ENCODE assay signal across 9 mouse cellular contexts in the genomic region with DNA sequence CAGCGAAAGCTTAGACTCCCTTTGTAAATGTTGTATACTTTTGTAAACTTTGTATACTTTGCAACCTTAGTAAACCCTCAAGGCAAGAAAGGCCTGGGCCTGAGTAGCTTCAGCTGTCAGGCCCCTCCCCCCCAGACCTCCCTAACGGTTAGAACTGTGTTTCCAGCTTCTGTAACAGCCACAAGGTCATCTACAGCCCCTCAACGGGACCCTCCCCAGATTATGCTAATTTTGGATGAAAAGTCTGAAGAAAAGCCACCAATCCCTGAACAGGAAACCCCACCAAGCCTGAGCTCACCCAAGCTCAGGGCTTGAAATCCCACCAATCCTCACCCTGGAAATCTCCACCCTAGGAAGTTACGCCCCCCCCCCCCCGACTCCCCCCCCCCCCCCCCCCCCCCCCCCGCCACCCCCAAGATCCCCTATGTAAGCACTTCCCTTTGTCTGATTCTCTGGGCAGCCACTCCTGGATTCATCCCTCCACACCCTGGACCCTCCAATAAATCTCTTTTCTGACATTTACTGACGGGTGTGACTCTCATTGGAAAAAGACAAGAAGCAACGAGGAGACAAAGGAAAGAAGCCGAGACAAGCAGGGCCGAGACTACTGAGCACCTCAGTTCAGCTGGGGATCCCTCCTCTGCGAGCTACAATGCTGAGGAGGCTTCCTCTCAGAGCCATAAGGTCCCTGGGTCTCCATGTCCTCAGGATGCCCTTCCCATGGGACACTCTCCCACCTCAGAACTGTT. TPM values are rescaled to one million over a fixed set of nuclear protein-coding genes. Genes with fewer than 3 reads are reported as not detected.
DNase-seq lines count a peak whose midpoint lies in the region; ATAC-seq and TF ChIP-seq lines count a peak whose summit lies in the region.
"Had no signal": no experiment of that assay in that cellular context is flagged by ENCODE, and none has a peak within 500 bp of the region (broad histone marks: within the 10 kb centered on the region; RNA-seq: fewer than 3 reads in every experiment).

No protein-coding gene starts in this region.

- H3K4me1 ChIP-seq in heart, embryonic 13.5 days, result peaks cover 8% of the 10 kb centered on the region
- no peaks in the 10 kb centered on the region for H3K4me1 ChIP-seq in hindbrain, embryonic 11.5 days (replicated peaks; ENCODE audit: control insufficient read depth, insufficient read depth, low read length)
- H3K4me1 ChIP-seq in midbrain, embryonic 12.5 days, result peaks cover 13% of the 10 kb centered on the region
- no peaks in the 10 kb centered on the region for H3K4me1 ChIP-seq in lung, postnatal 0 days (ENCODE audit: insufficient read depth, low read depth, low read length)

- H3K27ac ChIP-seq in heart, embryonic 13.5 days (replicated peaks), result no peak overlapping the region
- H3K27ac ChIP-seq in hindbrain, embryonic 11.5 days (ENCODE audit: low read depth, low read length), result peak overlapping the region; percentile 73
- peak overlapping the region; percentile 15 for H3K27ac ChIP-seq in midbrain, embryonic 12.5 days (replicated peaks)
- no peak overlapping the region for H3K27ac ChIP-seq in lung, postnatal 0 days (ENCODE audit: low read length)
- H3K27ac ChIP-seq: macrophage had no signal

- no peak overlapping the region for H3K9ac ChIP-seq in heart, embryonic 13.5 days
- no peak overlapping the region for H3K9ac ChIP-seq in hindbrain, embryonic 11.5 days (ENCODE audit: low read depth, low read length)
- H3K9ac ChIP-seq in midbrain, embryonic 12.5 days (replicated peaks), result 0 out of 2 replicates have a peak overlapping the region, but pooled peaks have one; percentile 37
- no peak overlapping the region for H3K9ac ChIP-seq in lung, postnatal 0 days (replicated peaks; ENCODE audit: low read depth)

- H3K4me3 ChIP-seq in heart, embryonic 13.5 days, result no peak overlapping the region
- no peak overlapping the region for H3K4me3 ChIP-seq in hindbrain, embryonic 11.5 days (ENCODE audit: low read depth, low read length)
- no peak overlapping the region for H3K4me3 ChIP-seq in midbrain, embryonic 12.5 days
- H3K4me3 ChIP-seq in lung, postnatal 0 days (ENCODE audit: low read depth, low read length), result no peak overlapping the region

- no peak for TF ChIP-seq EP300 in lung, postnatal 0 days (IDR thresholded peaks at IDR 0.05)

- H3K36me3 ChIP-seq in heart, embryonic 13.5 days, result no peaks in the 10 kb centered on the region
- no peaks in the 10 kb centered on the region for H3K36me3 ChIP-seq in hindbrain, embryonic 11.5 days (ENCODE audit: control insufficient read depth, insufficient read depth, low read length)
- H3K36me3 ChIP-seq in midbrain, embryonic 12.5 days, result no peaks in the 10 kb centered on the region
- H3K36me3 ChIP-seq in lung, postnatal 0 days (ENCODE audit: insufficient read depth, low read length), result no peaks in the 10 kb centered on the region

- WGBS in heart, embryonic 13.5 days, result 17% methylated on average over 8 of the region's 11 CpGs
- 22% methylated on average over 8 of the region's 11 CpGs for WGBS in hindbrain, embryonic 11.5 days
- WGBS in midbrain, embryonic 12.5 days, result 16% methylated on average over 8 of the region's 11 CpGs
- WGBS in lung, postnatal 0 days, result 17% methylated on average over 8 of the region's 11 CpGs

- intact Hi-C loops in heart, postnatal 25 days (cut with DNase I), result loop anchor here (2.0 to 10.0 kb wide), 2 partner anchors 56 to 300 kb away; no protein-coding TSS in a partner anchor

- no peak for ATAC-seq in heart, embryonic 13.5 days (ENCODE audit: extremely low read depth, insufficient number of reproducible peaks, low FRiP score, low TSS enrichment)
- peak; percentile 65 for ATAC-seq in hindbrain, embryonic 11.5 days (ENCODE audit: low FRiP score)
- peak; percentile 51 for ATAC-seq in midbrain, embryonic 12.5 days (ENCODE audit: low FRiP score, low read depth)
- no peak for ATAC-seq in megakaryocyte, adult 5-6 weeks (ENCODE audit: poor library complexity, severe bottlenecking)
- no peak for ATAC-seq in lung, postnatal 0 days

- H3K4me2 ChIP-seq in heart, embryonic 13.5 days, result peak overlapping the region; percentile 78
- H3K4me2 ChIP-seq in hindbrain, embryonic 11.5 days (replicated peaks; ENCODE audit: low read depth, low read length), result 0 out of 2 replicates have a peak overlapping the region, but pooled peaks have one; percentile 41
- H3K4me2 ChIP-seq in midbrain, embryonic 12.5 days (replicated peaks), result peak overlapping the region; percentile 53
- H3K4me2 ChIP-seq in lung, postnatal 0 days (replicated peaks; ENCODE audit: low read depth, low read length), result no peak overlapping the region

- no peak for TF ChIP-seq CTCF in lung, postnatal 0 days (IDR thresholded peaks at IDR 0.05)

- H3K9me3 ChIP-seq in heart, embryonic 13.5 days, result no peaks in the 10 kb centered on the region
- H3K9me3 ChIP-seq in hindbrain, embryonic 11.5 days (ENCODE audit: control insufficient read depth, low read length), result no peaks in the 10 kb centered on the region
- no peaks in the 10 kb centered on the region for H3K9me3 ChIP-seq in midbrain, embryonic 12.5 days
- H3K9me3 ChIP-seq in lung, postnatal 0 days (ENCODE audit: low read length), result no peaks in the 10 kb centered on the region

- no peaks in the 10 kb centered on the region for H3K27me3 ChIP-seq in heart, embryonic 13.5 days (replicated peaks)
- no peaks in the 10 kb centered on the region for H3K27me3 ChIP-seq in hindbrain, embryonic 11.5 days (ENCODE audit: control insufficient read depth, insufficient read depth, low read length)
- H3K27me3 ChIP-seq in midbrain, embryonic 12.5 days, result no peaks in the 10 kb centered on the region; the same call in 1 of the 2 replicates
- H3K27me3 ChIP-seq in lung, postnatal 0 days (replicated peaks; ENCODE audit: insufficient read depth, low read length), result no peaks in the 10 kb centered on the region

- no peak for DNase-seq in heart, postnatal 25 days (ENCODE audit: low spot score)
- peak; percentile 72 for DNase-seq in embryo, embryonic 10.5 days (ENCODE audit: low spot score)
- DNase-seq in hindbrain, embryonic 11.5 days (ENCODE audit: low spot score), result peak; percentile 60
- DNase-seq in lung, postnatal 0 days (ENCODE audit: low spot score), result no peak
- no peak for DNase-seq in spleen, postnatal 4 days (ENCODE audit: low spot score in 2 of 2)

RNA-seq across cellular contexts. Expression of a gene that starts 25.0 kb away (rescaled TPM):
- polyA plus RNA-seq in heart, embryonic 13.5 days (2015; fragmentation: Nextera tagmentation; extraction: Ambion mirVana), result 25.4 and 28.0 TPM in 2 replicates
- 1 to 10 TPM; 7.8 to 8.3 TPM for total RNA-seq in heart, postnatal 25 days (2021)
- 134 and 135 TPM in 2 replicates for polyA plus RNA-seq in hindbrain, embryonic 11.5 days (2014; fragmentation: Nextera tagmentation; extraction: Ambion mirVana)
- 101 and 109 TPM in 2 replicates for polyA plus RNA-seq in midbrain, embryonic 12.5 days (2016; fragmentation: Nextera tagmentation; extraction: Ambion mirVana)
- 0.27 and 0.84 TPM in 2 replicates for total RNA-seq in megakaryocyte, adult 5-6 weeks (2015)
- not detected in 2 replicates for total RNA-seq in megakaryocyte, adult 5-6 weeks (2017)
- 118 and 142 TPM in 2 replicates for polyA plus RNA-seq in lung, postnatal 0 days (2015; fragmentation: Nextera tagmentation; extraction: Ambion mirVana)

RNA-seq across cellular contexts. Expression of a gene that starts 25.2 kb away (rescaled TPM):
- 0.17 and 0.40 TPM in 2 replicates for polyA plus RNA-seq in heart, embryonic 13.5 days (2015; fragmentation: Nextera tagmentation; extraction: Ambion mirVana)
- total RNA-seq in heart, postnatal 25 days (2021), result under 1 TPM; 0.21 to 0.22 TPM
- 0.51 TPM in 1 of 2 replicates, not detected in the other for polyA plus RNA-seq in hindbrain, embryonic 11.5 days (2014; fragmentation: Nextera tagmentation; extraction: Ambion mirVana)
- polyA plus RNA-seq in midbrain, embryonic 12.5 days (2016; fragmentation: Nextera tagmentation; extraction: Ambion mirVana), result 0.16 and 0.37 TPM in 2 replicates
- not detected in 2 replicates for total RNA-seq in megakaryocyte, adult 5-6 weeks (2015)
- total RNA-seq in megakaryocyte, adult 5-6 weeks (2017), result not detected in 2 replicates
- not detected in 2 replicates for polyA plus RNA-seq in lung, postnatal 0 days (2015; fragmentation: Nextera tagmentation; extraction: Ambion mirVana)
- polyA plus RNA-seq: macrophage had no signal

Comparison
In these comparisons a context has a peak if more than half of its experiments do, and no peak if none do; other contexts are left out.
1. ATAC-seq: peak in hindbrain, embryonic 11.5 days (single experiment) and midbrain, embryonic 12.5 days (single experiment); none in heart, embryonic 13.5 days (single experiment), megakaryocyte, adult 5-6 weeks (single experiment) and lung, postnatal 0 days (single experiment).
2. H3K27ac ChIP-seq: peak in hindbrain, embryonic 11.5 days (single experiment) and midbrain, embryonic 12.5 days (single experiment); none in heart, embryonic 13.5 days (single experiment) and lung, postnatal 0 days (single experiment).
3. DNase-seq: peak in embryo, embryonic 10.5 days (single experiment) and hindbrain, embryonic 11.5 days (single experiment); none in heart, postnatal 25 days (single experiment), lung, postnatal 0 days (single experiment) and spleen, postnatal 4 days (0 of 2).